8 mouse cellular contexts compared by ENCODE assay signal in the genomic region with DNA sequence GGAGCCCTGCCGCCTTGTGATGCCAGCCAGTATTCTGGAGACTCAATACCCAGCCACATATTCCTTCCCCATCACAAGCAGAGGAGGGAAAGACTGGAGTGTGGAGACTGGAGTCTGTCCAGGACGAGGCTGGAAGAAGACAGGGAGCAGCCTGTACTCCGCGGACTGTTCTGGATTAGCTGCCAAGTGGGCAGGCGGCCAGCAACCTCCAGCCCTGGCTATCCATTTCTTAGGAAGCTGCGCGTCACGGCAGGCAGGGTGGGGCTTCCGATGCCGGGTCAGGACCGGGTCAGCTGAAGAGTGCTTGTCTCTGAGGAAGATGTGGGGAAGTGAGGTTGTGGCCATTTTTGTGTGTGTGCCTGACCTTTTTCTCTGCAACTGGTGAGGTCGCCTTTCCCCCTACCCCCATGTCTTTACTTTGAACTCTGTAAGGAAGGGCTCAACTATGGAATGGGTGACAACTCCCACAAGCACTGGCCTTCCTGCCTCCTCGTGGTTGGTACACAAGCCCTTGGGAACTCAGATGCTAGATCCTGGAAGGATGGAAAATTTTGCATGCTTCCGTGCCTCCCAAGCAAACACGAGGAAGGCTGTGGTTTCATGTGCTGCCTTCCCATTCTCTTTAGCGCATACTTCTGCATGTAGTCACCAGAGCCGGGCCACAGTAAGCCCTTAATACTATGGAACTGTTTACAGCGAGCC.
A peak's percentile ranks its signal among the peaks of the same experiment; 100 is the strongest.
DNase-seq lines count a peak whose midpoint lies in the region; ATAC-seq lines count a peak whose summit lies in the region.

No protein-coding gene starts in this region.

- ATAC-seq in midbrain, embryonic 11.5 days (ENCODE audit: low FRiP score), result no peak
- ATAC-seq in embryonic facial prominence, embryonic 13.5 days (ENCODE audit: insufficient number of reproducible peaks, insufficient read depth, low FRiP score, low TSS enrichment, low read depth), result peak; percentile 93
- peak; percentile 94 for ATAC-seq in kidney, embryonic 14.5 days (ENCODE audit: low FRiP score, low TSS enrichment)
- ATAC-seq in limb, embryonic 12.5 days (ENCODE audit: insufficient number of reproducible peaks, insufficient read depth, low FRiP score, low TSS enrichment, low read depth), result peak; percentile 75
- peak; percentile 92 for ATAC-seq in midbrain, embryonic 16.5 days
- peak; percentile 95 for ATAC-seq in stomach, embryonic 15.5 days (ENCODE audit: insufficient read depth, low FRiP score, low read depth)

- DNase-seq in midbrain, embryonic 10.5 days (ENCODE audit: low spot score), result peak; percentile 13
- no peak for DNase-seq in midbrain, embryonic 11.5 days (ENCODE audit: low spot score, missing footprints)
- DNase-seq in heart, adult 9 months (ENCODE audit: low spot score in 2 of 2), result peak; percentile 98 to 99

- 67% methylated on average over 18 of the region's 18 CpGs for WGBS in midbrain, embryonic 10.5 days
- 64% methylated on average over 18 of the region's 18 CpGs for WGBS in midbrain, embryonic 11.5 days
- 32% methylated on average over 18 of the region's 18 CpGs for WGBS in embryonic facial prominence, embryonic 13.5 days
- 34% methylated on average over 18 of the region's 18 CpGs for WGBS in kidney, embryonic 14.5 days
- WGBS in limb, embryonic 12.5 days, result 49% methylated on average over 18 of the region's 18 CpGs
- WGBS in midbrain, embryonic 16.5 days, result 54% methylated on average over 18 of the region's 18 CpGs
- WGBS in stomach, embryonic 15.5 days, result 26% methylated on average over 18 of the region's 18 CpGs

- H3K4me3 ChIP-seq in midbrain, embryonic 10.5 days, result no peak overlapping the region
- no peak overlapping the region for H3K4me3 ChIP-seq in midbrain, embryonic 11.5 days (ENCODE audit: low read depth, low read length)
- H3K4me3 ChIP-seq in embryonic facial prominence, embryonic 13.5 days, result no peak overlapping the region
- no peak overlapping the region for H3K4me3 ChIP-seq in kidney, embryonic 14.5 days (ENCODE audit: low read length)
- H3K4me3 ChIP-seq in limb, embryonic 12.5 days (replicated peaks), result no peak overlapping the region
- H3K4me3 ChIP-seq in midbrain, embryonic 16.5 days (ENCODE audit: low read depth, low read length), result no peak overlapping the region
- H3K4me3 ChIP-seq in stomach, embryonic 15.5 days (replicated peaks), result no peak overlapping the region

- H3K9me3 ChIP-seq in midbrain, embryonic 10.5 days (replicated peaks), result no peaks in the 10 kb centered on the region
- no peaks in the 10 kb centered on the region for H3K9me3 ChIP-seq in midbrain, embryonic 11.5 days (ENCODE audit: control insufficient read depth, low read length)
- no peaks in the 10 kb centered on the region for H3K9me3 ChIP-seq in embryonic facial prominence, embryonic 13.5 days
- no peaks in the 10 kb centered on the region for H3K9me3 ChIP-seq in kidney, embryonic 14.5 days (ENCODE audit: control insufficient read depth, low read length)
- H3K9me3 ChIP-seq in limb, embryonic 12.5 days, result no peaks in the 10 kb centered on the region
- no peaks in the 10 kb centered on the region for H3K9me3 ChIP-seq in midbrain, embryonic 16.5 days (replicated peaks; ENCODE audit: control insufficient read depth, low read length, poor library complexity, severe bottlenecking)
- no peaks in the 10 kb centered on the region for H3K9me3 ChIP-seq in stomach, embryonic 15.5 days

- 0 out of 2 replicates have a peak overlapping the region, but pooled peaks have one; percentile 17 for H3K27ac ChIP-seq in midbrain, embryonic 10.5 days (replicated peaks)
- H3K27ac ChIP-seq in midbrain, embryonic 11.5 days (ENCODE audit: low read depth, low read length), result no peak overlapping the region
- peak overlapping the region; percentile 81 for H3K27ac ChIP-seq in embryonic facial prominence, embryonic 13.5 days
- peak overlapping the region; percentile 65 for H3K27ac ChIP-seq in kidney, embryonic 14.5 days (ENCODE audit: low read depth, low read length)
- H3K27ac ChIP-seq in limb, embryonic 12.5 days, result no peak overlapping the region
- H3K27ac ChIP-seq in midbrain, embryonic 16.5 days (ENCODE audit: low read length), result peak overlapping the region; percentile 36
- peak overlapping the region; percentile 88 for H3K27ac ChIP-seq in stomach, embryonic 15.5 days

- no peaks in the 10 kb centered on the region for H3K27me3 ChIP-seq in midbrain, embryonic 10.5 days (ENCODE audit: low read depth, poor library complexity, severe bottlenecking)
- H3K27me3 ChIP-seq in midbrain, embryonic 11.5 days (ENCODE audit: control insufficient read depth, insufficient read depth, low read length), result no peaks in the 10 kb centered on the region
- H3K27me3 ChIP-seq in embryonic facial prominence, embryonic 13.5 days, result no peaks in the 10 kb centered on the region
- no peaks in the 10 kb centered on the region for H3K27me3 ChIP-seq in kidney, embryonic 14.5 days (ENCODE audit: control insufficient read depth, insufficient read depth, low read length)
- peaks cover 3% of the 10 kb centered on the region; the same call in 1 of the 2 replicates for H3K27me3 ChIP-seq in limb, embryonic 12.5 days
- H3K27me3 ChIP-seq in midbrain, embryonic 16.5 days (ENCODE audit: control insufficient read depth, insufficient read depth, low read depth, low read length), result no peaks in the 10 kb centered on the region
- H3K27me3 ChIP-seq in stomach, embryonic 15.5 days (replicated peaks), result no peaks in the 10 kb centered on the region

- no peak overlapping the region for H3K9ac ChIP-seq in midbrain, embryonic 11.5 days (ENCODE audit: low read length)
- no peak overlapping the region for H3K9ac ChIP-seq in embryonic facial prominence, embryonic 13.5 days
- no peak overlapping the region for H3K9ac ChIP-seq in kidney, embryonic 14.5 days (ENCODE audit: low read depth, low read length)
- no peak overlapping the region; the same call in 1 of the 2 replicates for H3K9ac ChIP-seq in limb, embryonic 12.5 days (replicated peaks)
- H3K9ac ChIP-seq in midbrain, embryonic 16.5 days (ENCODE audit: low read depth, low read length), result no peak overlapping the region
- H3K9ac ChIP-seq in stomach, embryonic 15.5 days, result no peak overlapping the region

- H3K4me1 ChIP-seq in midbrain, embryonic 10.5 days, result peaks cover 10% of the 10 kb centered on the region; the same call in 1 of the 2 replicates
- H3K4me1 ChIP-seq in midbrain, embryonic 11.5 days (ENCODE audit: control insufficient read depth, insufficient read depth, low read length), result no peaks in the 10 kb centered on the region
- H3K4me1 ChIP-seq in embryonic facial prominence, embryonic 13.5 days, result peaks cover 20% of the 10 kb centered on the region
- H3K4me1 ChIP-seq in kidney, embryonic 14.5 days (ENCODE audit: control insufficient read depth, insufficient read depth, low read length), result peaks cover 3% of the 10 kb centered on the region; the same call in 1 of the 2 replicates
- H3K4me1 ChIP-seq in limb, embryonic 12.5 days (replicated peaks), result 0 out of 2 replicates have a peak, but pooled peaks cover 7% of the 10 kb centered on the region
- H3K4me1 ChIP-seq in midbrain, embryonic 16.5 days (ENCODE audit: control insufficient read depth, insufficient read depth, low read length), result peaks cover 2% of the 10 kb centered on the region; the same call in 1 of the 2 replicates
- H3K4me1 ChIP-seq in stomach, embryonic 15.5 days, result peaks cover 15% of the 10 kb centered on the region

- no peak overlapping the region for H3K4me2 ChIP-seq in midbrain, embryonic 11.5 days
- peak overlapping the region; percentile 65 for H3K4me2 ChIP-seq in embryonic facial prominence, embryonic 13.5 days
- peak overlapping the region; percentile 42; the same call in 1 of the 2 replicates for H3K4me2 ChIP-seq in kidney, embryonic 14.5 days (replicated peaks; ENCODE audit: low read depth, low read length)
- peak overlapping the region; percentile 35 for H3K4me2 ChIP-seq in limb, embryonic 12.5 days
- H3K4me2 ChIP-seq in midbrain, embryonic 16.5 days (ENCODE audit: low read length), result no peak overlapping the region; the same call in none of the 2 replicates
- peak overlapping the region; percentile 62 for H3K4me2 ChIP-seq in stomach, embryonic 15.5 days

- H3K36me3 ChIP-seq in midbrain, embryonic 10.5 days, result no peaks in the 10 kb centered on the region
- no peaks in the 10 kb centered on the region for H3K36me3 ChIP-seq in midbrain, embryonic 11.5 days (ENCODE audit: control insufficient read depth, insufficient read depth, low read length)
- H3K36me3 ChIP-seq in embryonic facial prominence, embryonic 13.5 days, result no peaks in the 10 kb centered on the region
- no peaks in the 10 kb centered on the region for H3K36me3 ChIP-seq in kidney, embryonic 14.5 days (ENCODE audit: control insufficient read depth, insufficient read depth, low read length)
- no peaks in the 10 kb centered on the region for H3K36me3 ChIP-seq in limb, embryonic 12.5 days
- no peaks in the 10 kb centered on the region for H3K36me3 ChIP-seq in midbrain, embryonic 16.5 days (ENCODE audit: control insufficient read depth, insufficient read depth, low read length)
- no peaks in the 10 kb centered on the region for H3K36me3 ChIP-seq in stomach, embryonic 15.5 days

Comparison
In these comparisons a context has a peak if more than half of its experiments do, and no peak if none do; other contexts are left out.
1. H3K27ac ChIP-seq: peak in midbrain, embryonic 10.5 days (single experiment), embryonic facial prominence, embryonic 13.5 days (single experiment), kidney, embryonic 14.5 days (single experiment), midbrain, embryonic 16.5 days (single experiment) and stomach, embryonic 15.5 days (single experiment); none in midbrain, embryonic 11.5 days (single experiment) and limb, embryonic 12.5 days (single experiment).
2. H3K4me2 ChIP-seq: peak in embryonic facial prominence, embryonic 13.5 days (single experiment), kidney, embryonic 14.5 days (single experiment), limb, embryonic 12.5 days (single experiment) and stomach, embryonic 15.5 days (single experiment); none in midbrain, embryonic 11.5 days (single experiment) and midbrain, embryonic 16.5 days (single experiment).